Mouse (Mus musculus) embryonic facial prominence, embryonic 14.5 days (tissue): ENCODE data around the gene Kbtbd8. TPM values are rescaled to one million over a fixed set of nuclear protein-coding genes. Genes with fewer than 3 reads are reported as not detected.
A peak's percentile ranks its signal among the peaks of the same experiment; 100 is the strongest.

ENCODE experiments used
- ATAC-seq: fragments of 200-750 bp; cut with Nextera tagmentation; 2 replicates; pipeline ENCODE4 v1.8.0; 2017; ENCODE audit warnings: low read depth, moderate number of reproducible peaks, moderate TSS enrichment
- DNase-seq: peaks from one replicate; pipeline ENCODE4 v3.0.0-alpha.2; 2015; ENCODE audit warnings: low spot score
- H3K27ac ChIP-seq: fragments of 300-500 bp; sonication (generic); replicated peaks from 2 replicates; pipeline ENCODE4 v1.5.1; 2014; ENCODE audit warnings: low read depth, mild to moderate bottlenecking, low read length, moderate library complexity
- H3K27me3 ChIP-seq: fragments of 300-500 bp; sonication (generic); replicated peaks from 2 replicates; pipeline ENCODE4 v1.6.1; 2014; ENCODE audit warnings: low read length; ENCODE audit not compliant: control insufficient read depth, insufficient read depth
- H3K36me3 ChIP-seq: fragments of 300-500 bp; sonication (generic); 2 replicates; pipeline ENCODE4 v1.6.1; 2014; ENCODE audit warnings: low read length, mixed read lengths; ENCODE audit not compliant: control insufficient read depth, insufficient read depth
- H3K4me1 ChIP-seq: fragments of 300-500 bp; sonication (generic); 2 replicates; pipeline ENCODE4 v1.6.1; 2014; ENCODE audit warnings: antibody characterized with exemption, low read length; ENCODE audit not compliant: control insufficient read depth, insufficient read depth
- H3K4me2 ChIP-seq: fragments of 300-500 bp; sonication (generic); 2 replicates; pipeline ENCODE4 v1.6.1; 2014; ENCODE audit warnings: low read depth, mild to moderate bottlenecking, low read length, moderate library complexity, mixed read lengths
- H3K4me3 ChIP-seq: fragments of 300-500 bp; sonication (generic); 2 replicates; pipeline ENCODE4 v1.5.1; 2014; ENCODE audit warnings: low read depth, mild to moderate bottlenecking, low read length
- H3K9ac ChIP-seq: fragments of 300-500 bp; sonication (generic); 2 replicates; pipeline ENCODE4 v1.6.1; 2014; ENCODE audit warnings: low read depth, mild to moderate bottlenecking, low read length, moderate library complexity, mixed read lengths
- H3K9me3 ChIP-seq: fragments of 300-500 bp; sonication (generic); 2 replicates; pipeline ENCODE4 v1.6.1; 2016; ENCODE audit warnings: low read length; ENCODE audit not compliant: control insufficient read depth
- WGBS: fragments of 180-500 bp; shearing (Covaris S2); extraction: QIAGEN DNeasy Blood & Tissue Kit; methylation state at CpG from one replicate; pipeline ENCODE4 v1.1.7; 2014; 5-methylcytosine and 5-hydroxymethylcytosine counted together
- polyA plus RNA-seq: library from polyadenylated mRNA; unstranded; fragments of >200 nt; fragmentation: Nextera tagmentation; extraction: Ambion mirVana; gene quantifications from 2 replicates; pipeline ENCODE4 v1.2.1, GENCODE M21; 2014

Gene Kbtbd8
- polyA plus RNA-seq, 1 experiment from 2014 or later, result 5.0 TPM

DNA sequence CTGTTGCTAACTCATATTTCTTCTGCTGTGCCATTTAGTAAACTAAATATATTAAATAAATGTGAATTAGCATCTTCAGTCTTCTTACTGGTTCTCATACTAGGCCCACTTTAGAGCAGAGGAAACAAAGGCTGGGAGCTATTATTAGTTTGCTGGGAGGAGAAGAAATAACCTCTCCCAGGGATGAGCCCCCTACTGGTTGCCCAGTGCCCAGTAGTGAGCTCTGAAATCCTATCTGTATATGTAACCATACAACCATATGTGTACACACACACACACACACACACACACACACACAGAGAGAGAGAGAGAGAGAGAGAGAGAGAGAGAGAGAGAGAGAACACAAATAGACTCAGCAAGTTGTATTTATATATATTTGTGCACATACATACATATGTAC is 8.6 kb upstream of the Kbtbd8 start:
- Histone ChIP-seq H3K9me3 (no peaks in the 10 kb centered on the region), H3K27me3 (no peaks in the 10 kb centered on the region), H3K36me3 (no peaks in the 10 kb centered on the region), H3K27ac (no peak overlapping the region), H3K4me1 (no peaks in the 10 kb centered on the region), H3K4me2 (no peak overlapping the region), H3K9ac (no peak overlapping the region), H3K4me3 (no peak overlapping the region)
- DNase-seq, result no peak
- ATAC-seq, result no peak

DNA sequence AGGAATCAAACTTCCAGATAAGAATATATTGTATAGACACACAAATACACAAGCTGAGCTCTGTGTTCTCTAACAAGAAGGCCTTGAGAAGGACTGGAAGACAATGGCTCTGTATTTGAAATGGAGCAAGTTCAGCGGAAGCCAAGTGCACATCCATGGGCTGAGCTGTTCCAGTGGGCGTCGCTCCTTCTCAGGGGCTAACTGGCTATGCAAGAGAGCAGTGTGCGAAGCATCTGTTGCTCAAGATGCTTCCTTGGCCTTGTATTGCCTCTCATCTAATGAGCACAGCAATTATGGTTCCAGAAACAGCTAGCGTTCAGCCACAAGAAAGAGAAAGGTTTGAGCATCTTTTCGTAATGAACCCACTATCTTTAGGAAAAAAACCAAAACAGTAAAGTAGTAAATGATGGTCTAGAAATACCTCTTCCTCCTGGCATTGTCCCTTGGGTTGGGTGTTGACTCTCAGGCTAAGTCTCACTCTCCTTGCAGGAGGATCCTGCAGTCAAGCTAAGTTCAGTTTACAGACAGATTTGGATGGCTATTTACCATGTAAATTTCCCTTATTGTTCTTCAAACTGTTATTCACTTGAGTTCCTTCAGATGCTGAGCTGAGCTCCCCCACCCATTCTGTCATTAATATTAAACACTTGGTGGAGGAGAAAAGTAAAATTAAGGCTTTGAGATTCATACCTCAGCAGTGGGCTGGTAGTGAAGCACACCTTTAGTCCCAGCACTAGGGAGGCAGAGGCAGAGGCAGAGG is 7.2 kb upstream of the Kbtbd8 start:
- Histone ChIP-seq H3K9me3 (no peaks in the 10 kb centered on the region), H3K27me3 (no peaks in the 10 kb centered on the region), H3K4me1 (no peaks in the 10 kb centered on the region), H3K27ac (no peak overlapping the region), H3K9ac (no peak overlapping the region), H3K4me3 (no peak overlapping the region), H3K36me3 (no peaks in the 10 kb centered on the region), H3K4me2 (no peak overlapping the region)
- DNase-seq (no peak), ATAC-seq (no peak)
- WGBS, result 84% methylated on average over 6 of the region's 6 CpGs

DNA sequence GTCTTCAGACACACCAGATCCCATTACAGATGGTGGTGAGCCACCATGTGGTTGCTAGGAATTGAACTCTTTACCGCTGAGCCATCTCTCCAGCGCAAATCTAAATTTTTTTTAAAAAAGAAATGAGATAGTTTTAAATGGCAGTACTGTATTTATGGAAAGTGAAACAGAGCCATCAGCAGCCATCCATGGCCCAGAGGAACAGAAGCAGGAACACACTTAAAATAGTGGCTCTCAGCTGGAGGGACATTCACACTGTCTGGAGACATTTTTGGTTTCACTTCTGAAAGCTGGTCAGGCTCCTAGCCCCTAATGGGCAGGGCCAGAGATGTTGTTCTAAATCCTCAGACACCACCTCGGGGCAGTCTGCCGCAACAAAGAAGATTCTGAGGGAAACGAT is 5.0 kb upstream of the Kbtbd8 start:
- 57% methylated on average over 5 of the region's 5 CpGs for WGBS
- no peak overlapping the region for H3K9ac ChIP-seq
- H3K27me3 ChIP-seq, result no peaks in the 10 kb centered on the region
- DNase-seq (no peak), ATAC-seq (no peak)
- H3K4me3 ChIP-seq, result no peak overlapping the region
- H3K36me3 ChIP-seq, result no peaks in the 10 kb centered on the region
- no peak overlapping the region for H3K27ac ChIP-seq
- H3K9me3 ChIP-seq, result no peaks in the 10 kb centered on the region
- 0 out of 2 replicates have a peak, but pooled peaks cover under 1% of the 10 kb centered on the region for H3K4me1 ChIP-seq
- H3K4me2 ChIP-seq, result no peak overlapping the region

- no peaks in the 10 kb centered on the region for H3K36me3 ChIP-seq
- H3K4me2 ChIP-seq, result no peak overlapping the region
- H3K9ac ChIP-seq, result no peak overlapping the region
- H3K27ac ChIP-seq, result no peak overlapping the region
- no peaks in the 10 kb centered on the region for H3K9me3 ChIP-seq
- ATAC-seq, result no peak
- peaks cover 8% of the 10 kb centered on the region for H3K4me1 ChIP-seq
- DNase-seq, result no peak
- no peak overlapping the region for H3K4me3 ChIP-seq
- 53% methylated on average over 8 of the region's 8 CpGs for WGBS
- H3K27me3 ChIP-seq, result no peaks in the 10 kb centered on the region
Observed at GRCm38 (mm10) chr6:95116513-95116912, 527 bp upstream of the Kbtbd8 start.

GRCm38 (mm10) chr6:95117614-95118541 is 838 bp downstream of the Kbtbd8 start:
- 0% methylated on average over 56 of the region's 103 CpGs for WGBS
- peak; percentile 99 for ATAC-seq
- Histone ChIP-seq H3K27me3 (no peaks in the 10 kb centered on the region), H3K36me3 (0 out of 2 replicates have a peak, but pooled peaks cover 4% of the 10 kb centered on the region), H3K4me1 (peaks cover 8% of the 10 kb centered on the region), H3K9ac (peak overlapping the region; percentile 77), H3K4me3 (peak overlapping the region; percentile 79), H3K27ac (peak overlapping the region; percentile 65), H3K4me2 (peak overlapping the region; percentile 88), H3K9me3 (no peaks in the 10 kb centered on the region)
- DNase-seq, result peak; percentile 100

- no peak overlapping the region for H3K27ac ChIP-seq
- no peaks in the 10 kb centered on the region for H3K9me3 ChIP-seq
- no peak for DNase-seq
- no peak overlapping the region for H3K9ac ChIP-seq
- H3K4me2 ChIP-seq, result 0 out of 2 replicates have a peak overlapping the region, but pooled peaks have one; percentile 12
- no peaks in the 10 kb centered on the region for H3K27me3 ChIP-seq
- no peak overlapping the region for H3K4me3 ChIP-seq
- WGBS, result 89% methylated on average over 3 of the region's 3 CpGs
- H3K36me3 ChIP-seq, result 0 out of 2 replicates have a peak, but pooled peaks cover 8% of the 10 kb centered on the region
- ATAC-seq, result no peak
- peaks cover 8% of the 10 kb centered on the region for H3K4me1 ChIP-seq
Observed at GRCm38 (mm10) chr6:95119389-95119788, 2.3 kb downstream of the Kbtbd8 start.

DNA sequence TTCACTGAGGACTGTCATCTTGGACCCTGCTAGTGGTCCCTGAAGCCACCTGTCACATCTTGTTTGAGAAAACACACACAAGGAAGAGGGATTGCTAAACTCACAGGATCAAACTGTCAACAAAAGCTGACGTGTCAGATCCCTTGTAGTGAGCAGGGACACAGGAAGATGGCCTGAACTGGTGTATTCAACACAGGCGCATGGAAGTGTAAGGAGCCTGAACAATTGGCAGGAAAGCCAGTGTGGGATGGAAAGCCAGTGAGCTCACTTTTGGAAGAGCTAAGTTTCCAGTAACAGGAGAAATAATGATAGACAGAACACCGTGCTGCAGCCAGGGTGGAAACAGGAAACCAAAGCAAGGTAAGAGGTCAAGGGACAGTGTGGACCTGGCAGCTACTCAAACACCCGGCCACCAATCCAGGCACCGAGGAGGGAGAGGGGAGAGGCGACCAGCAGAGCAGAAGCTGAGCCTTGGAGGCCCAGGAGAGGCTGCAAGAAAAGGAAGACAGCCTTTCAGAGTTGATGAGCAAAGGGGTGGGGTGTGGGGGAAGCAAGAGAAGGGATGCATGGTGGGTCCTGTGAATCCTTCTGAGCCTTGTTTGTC is 33.0 kb downstream of the Kbtbd8 start:
- no peaks in the 10 kb centered on the region for H3K9me3 ChIP-seq
- H3K4me1 ChIP-seq, result no peaks in the 10 kb centered on the region
- no peaks in the 10 kb centered on the region for H3K27me3 ChIP-seq
- DNase-seq (peak; percentile 66), ATAC-seq (peak; percentile 53; the same call in 1 of the 2 replicates)
- no peak overlapping the region for H3K9ac ChIP-seq
- no peaks in the 10 kb centered on the region for H3K36me3 ChIP-seq
- H3K4me3 ChIP-seq, result no peak overlapping the region
- no peak overlapping the region for H3K27ac ChIP-seq
- no peak overlapping the region for H3K4me2 ChIP-seq
- WGBS, result 27% methylated on average over 6 of the region's 6 CpGs

DNA sequence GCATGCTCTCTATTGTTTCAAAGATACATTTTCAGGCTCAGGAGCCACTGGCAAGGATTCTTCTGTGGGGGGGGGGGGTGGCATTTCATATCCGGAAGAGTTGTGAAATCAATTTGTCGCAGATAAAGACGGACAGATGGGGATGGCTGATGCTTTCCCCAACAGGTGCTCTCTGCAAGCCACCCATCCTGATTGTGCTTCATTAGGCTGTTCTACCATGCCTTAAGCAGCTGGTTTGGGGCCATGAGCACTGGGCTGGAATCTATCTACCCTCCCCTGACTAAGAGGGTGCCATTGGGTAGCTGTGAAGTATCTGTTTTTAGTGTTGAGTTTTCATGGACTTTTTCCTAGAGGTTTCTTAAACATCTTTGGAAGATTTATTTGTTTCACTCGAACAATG is 33.8 kb downstream of the Kbtbd8 start:
- no peaks in the 10 kb centered on the region for H3K9me3 ChIP-seq
- H3K36me3 ChIP-seq, result no peaks in the 10 kb centered on the region
- no peaks in the 10 kb centered on the region for H3K27me3 ChIP-seq
- 68% methylated on average over 4 of the region's 4 CpGs for WGBS
- DNase-seq (peak; percentile 39), ATAC-seq (peak; percentile 65)
- no peak overlapping the region for H3K4me3 ChIP-seq
- no peak overlapping the region for H3K9ac ChIP-seq
- H3K4me2 ChIP-seq, result no peak overlapping the region
- no peak overlapping the region for H3K27ac ChIP-seq
- no peaks in the 10 kb centered on the region for H3K4me1 ChIP-seq
